Mouse (Mus musculus) E14TG2a.4 (cell line): ENCODE data around the gene Jpt1.

ENCODE experiments used
- CTCF ChIP-seq: conservative IDR thresholded peaks from 2 replicates; pipeline ENCODE4 v1.5.1; 2014; ENCODE audit warnings: low read length
- NANOG ChIP-seq: IDR thresholded peaks from 2 replicates; pipeline ENCODE4 v1.6.1; 2014; ENCODE audit warnings: borderline replicate concordance, low read length, mixed read lengths
- POU5F1 ChIP-seq: IDR thresholded peaks from 2 replicates; pipeline ENCODE4 v1.6.1; 2014; ENCODE audit warnings: low read length, borderline replicate concordance

DNA sequence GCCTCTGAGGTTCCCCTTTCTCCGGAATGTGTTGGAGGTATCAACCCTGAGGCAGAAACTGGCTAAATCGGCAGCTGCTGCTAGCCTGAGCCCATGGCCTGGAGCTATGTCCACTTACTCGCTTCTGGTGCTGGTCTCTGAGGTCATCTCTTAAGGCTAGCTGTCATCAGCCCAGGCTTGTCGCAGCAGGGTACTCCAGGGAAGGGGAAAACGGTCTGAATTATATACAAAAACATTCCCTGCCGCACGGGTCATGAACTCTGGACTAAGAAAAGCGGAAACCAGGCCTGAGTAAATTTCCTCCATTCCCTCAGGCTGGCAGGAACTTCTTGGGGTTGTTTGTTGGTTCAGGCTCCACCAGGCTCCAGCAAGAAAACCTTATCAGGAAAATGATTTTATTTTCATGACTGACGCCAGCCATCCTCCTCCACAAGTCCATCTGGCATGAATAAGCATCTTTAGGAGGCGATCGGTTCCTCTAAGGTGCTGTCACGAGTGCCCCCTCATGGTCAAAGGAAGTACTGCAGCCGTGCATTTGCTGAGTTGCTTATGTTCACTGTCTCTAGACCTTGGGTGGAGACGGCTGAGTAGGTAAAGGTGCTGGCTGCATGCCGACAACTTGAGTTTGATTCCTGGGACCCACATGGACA lies 40.4 kb downstream of the Jpt1 start:
- TF ChIP-seq CTCF, result peak; percentile 100
- no peak for TF ChIP-seq POU5F1
- no peak for TF ChIP-seq NANOG
